Mouse (Mus musculus) intestine, embryonic 16.5 days (tissue): ENCODE data around the gene Pigw. TPM values are rescaled to one million over a fixed set of nuclear protein-coding genes. Genes with fewer than 3 reads are reported as not detected.

Experiments used
- ATAC-seq: fragments of 200-750 bp; cut with Nextera tagmentation; 2 replicates; pipeline ENCODE4 v1.8.0; 2017; ENCODE audit warnings: moderate TSS enrichment, moderate library complexity
- H3K27ac ChIP-seq: fragments of 300-500 bp; sonication (generic); 2 replicates; pipeline ENCODE4 v1.5.1; 2014; ENCODE audit warnings: mild to moderate bottlenecking, low read length
- H3K27me3 ChIP-seq: fragments of 300-500 bp; sonication (generic); replicated peaks from 2 replicates; pipeline ENCODE4 v1.6.1; 2014; ENCODE audit warnings: low read length, control low read depth, mixed read lengths; ENCODE audit not compliant: control insufficient read depth, insufficient read depth
- H3K36me3 ChIP-seq: fragments of 300-500 bp; sonication (generic); 2 replicates; pipeline ENCODE4 v1.6.1; 2014; ENCODE audit warnings: low read length, control low read depth; ENCODE audit not compliant: control insufficient read depth, insufficient read depth
- H3K4me1 ChIP-seq: fragments of 300-500 bp; sonication (generic); 2 replicates; pipeline ENCODE4 v1.6.1; 2014; ENCODE audit warnings: low read length, control low read depth, mixed read lengths; ENCODE audit not compliant: control insufficient read depth, insufficient read depth
- H3K4me2 ChIP-seq: fragments of 300-500 bp; sonication (generic); 2 replicates; pipeline ENCODE4 v1.6.1; 2014; ENCODE audit warnings: low read depth, low read length, control low read depth
- H3K4me3 ChIP-seq: fragments of 300-500 bp; sonication (generic); 2 replicates; pipeline ENCODE4 v1.5.1; 2014; ENCODE audit warnings: mild to moderate bottlenecking, low read length
- H3K9ac ChIP-seq: fragments of 300-500 bp; sonication (generic); 2 replicates; pipeline ENCODE4 v1.6.1; 2014; ENCODE audit warnings: low read depth, low read length
- H3K9me3 ChIP-seq: fragments of 300-500 bp; sonication (generic); 2 replicates; pipeline ENCODE4 v1.6.1; 2016; ENCODE audit warnings: low read length, control low read depth; ENCODE audit not compliant: control insufficient read depth
- WGBS: fragments of 180-500 bp; shearing (Covaris S2); extraction: QIAGEN DNeasy Blood & Tissue Kit; methylation state at CpG from one replicate; pipeline ENCODE4 v1.1.7; 2014; 5-methylcytosine and 5-hydroxymethylcytosine counted together
- polyA plus RNA-seq: library from polyadenylated mRNA; unstranded; fragments of >200 nt; fragmentation: Nextera tagmentation; extraction: Ambion mirVana; gene quantifications from 2 replicates; pipeline ENCODE4 v1.2.1, GENCODE M21; 2015

The Pigw gene
- polyA plus RNA-seq, 1 experiment from 2014 or later: 2.7 TPM

DNA sequence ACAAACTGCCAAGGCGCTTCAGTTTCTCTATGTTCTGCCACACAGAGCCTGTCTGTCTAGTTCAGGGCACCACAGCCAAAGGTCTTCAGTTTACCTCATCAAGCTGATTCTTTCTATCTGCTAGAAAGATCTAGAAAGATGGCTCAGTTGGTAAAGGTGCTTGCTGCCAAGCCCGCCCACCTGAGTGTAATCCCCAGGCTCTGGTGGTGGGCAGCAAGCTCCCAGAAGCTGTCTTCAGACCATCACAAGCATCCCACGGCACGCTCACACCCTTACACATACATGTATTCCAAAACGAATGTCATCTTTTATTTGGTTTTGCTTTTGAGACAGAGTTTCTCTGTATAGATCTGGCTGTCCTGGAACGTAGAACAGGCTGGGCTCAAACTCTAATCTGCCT, 28.4 kb upstream of the Pigw start:
- no peak for ATAC-seq
- Histone ChIP-seq H3K9ac (no peak overlapping the region), H3K4me3 (no peak overlapping the region), H3K4me1 (no peaks in the 10 kb centered on the region), H3K27me3 (no peaks in the 10 kb centered on the region), H3K9me3 (no peaks in the 10 kb centered on the region), H3K4me2 (no peak overlapping the region), H3K27ac (no peak overlapping the region), H3K36me3 (peaks cover 10% of the 10 kb centered on the region; the same call in 1 of the 2 replicates)
- 90% methylated on average over 6 of the region's 6 CpGs for WGBS

DNA sequence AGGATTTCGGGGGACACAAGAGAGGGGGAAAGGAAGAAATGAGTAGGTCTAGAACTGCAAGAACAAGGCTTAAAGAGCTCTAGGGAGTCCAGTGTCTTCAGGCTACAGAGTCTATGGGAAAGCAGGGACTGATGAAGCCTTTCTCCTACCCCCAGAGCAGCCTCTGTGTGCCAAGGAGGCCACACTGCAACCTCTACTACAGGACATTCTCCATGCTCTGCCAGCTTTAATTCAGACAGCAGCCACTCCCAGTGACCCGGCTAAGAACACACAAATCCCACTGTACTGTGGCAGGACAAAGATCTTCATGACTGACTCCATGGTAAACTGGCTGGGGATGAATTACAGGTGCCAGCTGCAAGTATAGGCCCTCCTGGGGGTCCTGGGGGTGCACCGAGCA, 27.0 kb upstream of the Pigw start:
- Histone ChIP-seq H3K4me2 (no peak overlapping the region), H3K9ac (no peak overlapping the region), H3K36me3 (peaks cover 13% of the 10 kb centered on the region; the same call in 1 of the 2 replicates), H3K4me3 (no peak overlapping the region), H3K4me1 (no peaks in the 10 kb centered on the region), H3K27ac (no peak overlapping the region), H3K27me3 (no peaks in the 10 kb centered on the region), H3K9me3 (no peaks in the 10 kb centered on the region)
- WGBS: 68% methylated on average over 3 of the region's 3 CpGs
- no peak for ATAC-seq

DNA sequence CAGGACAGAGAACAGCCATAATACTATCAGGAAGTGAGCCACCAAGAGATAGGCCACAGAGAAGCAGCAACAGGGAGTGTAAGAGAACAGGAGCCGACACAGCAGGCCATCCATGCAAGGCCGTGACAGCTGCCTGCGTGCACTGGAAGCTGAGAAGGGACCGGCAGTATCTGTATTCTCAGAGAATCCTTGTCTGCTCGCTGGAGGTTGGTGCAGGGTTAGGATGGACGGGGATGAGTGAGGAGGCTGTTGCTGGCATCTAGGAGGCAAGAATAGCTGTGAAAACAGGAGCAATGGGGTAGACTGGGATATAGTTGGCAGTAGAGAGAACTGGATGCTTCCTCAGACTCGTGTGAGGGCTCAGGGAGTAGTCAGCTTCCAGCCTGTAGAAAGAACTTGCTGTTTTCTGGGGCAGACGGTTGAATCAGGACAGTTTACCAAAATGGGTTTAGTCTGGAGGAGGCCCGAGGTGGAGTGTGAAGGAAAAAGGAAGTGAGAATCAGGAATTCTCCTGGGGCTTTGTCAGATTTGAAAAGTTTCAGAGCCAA, 24.6 kb upstream of the Pigw start:
- H3K9me3 ChIP-seq: no peaks in the 10 kb centered on the region
- peaks cover 21% of the 10 kb centered on the region for H3K36me3 ChIP-seq
- no peaks in the 10 kb centered on the region for H3K27me3 ChIP-seq
- no peak overlapping the region for H3K9ac ChIP-seq
- WGBS: 80% methylated on average over 9 of the region's 9 CpGs
- no peak overlapping the region for H3K4me3 ChIP-seq
- no peak for ATAC-seq
- H3K27ac ChIP-seq: no peak overlapping the region
- no peaks in the 10 kb centered on the region for H3K4me1 ChIP-seq
- no peak overlapping the region for H3K4me2 ChIP-seq

DNA sequence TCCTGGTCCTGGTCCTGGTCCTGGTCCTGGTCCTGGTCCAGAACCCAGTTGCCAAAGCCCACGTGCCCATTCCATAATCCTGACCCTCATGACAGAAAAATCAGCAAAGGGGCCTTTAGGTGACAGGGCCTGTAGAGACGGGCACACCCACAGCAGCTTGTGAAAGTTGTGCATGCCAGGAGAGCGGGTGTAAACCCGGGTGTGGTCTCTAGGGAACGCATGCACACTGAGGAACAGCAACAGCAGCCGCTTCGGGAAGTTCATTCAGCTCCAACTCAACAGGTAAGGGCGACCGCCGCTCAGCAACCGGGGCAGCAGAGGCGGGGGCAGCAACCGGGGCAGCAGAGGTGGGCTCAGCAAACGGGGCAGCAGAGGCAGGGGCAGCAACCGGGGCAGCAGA, 13.0 kb upstream of the Pigw start:
- Histone ChIP-seq H3K9me3 (no peaks in the 10 kb centered on the region), H3K4me2 (no peak overlapping the region), H3K27me3 (no peaks in the 10 kb centered on the region), H3K4me1 (no peaks in the 10 kb centered on the region), H3K36me3 (peaks cover 8% of the 10 kb centered on the region; the same call in 1 of the 2 replicates), H3K4me3 (no peak overlapping the region), H3K9ac (no peak overlapping the region), H3K27ac (no peak overlapping the region)
- no peak for ATAC-seq
- WGBS: 81% methylated on average over 15 of the region's 15 CpGs

DNA sequence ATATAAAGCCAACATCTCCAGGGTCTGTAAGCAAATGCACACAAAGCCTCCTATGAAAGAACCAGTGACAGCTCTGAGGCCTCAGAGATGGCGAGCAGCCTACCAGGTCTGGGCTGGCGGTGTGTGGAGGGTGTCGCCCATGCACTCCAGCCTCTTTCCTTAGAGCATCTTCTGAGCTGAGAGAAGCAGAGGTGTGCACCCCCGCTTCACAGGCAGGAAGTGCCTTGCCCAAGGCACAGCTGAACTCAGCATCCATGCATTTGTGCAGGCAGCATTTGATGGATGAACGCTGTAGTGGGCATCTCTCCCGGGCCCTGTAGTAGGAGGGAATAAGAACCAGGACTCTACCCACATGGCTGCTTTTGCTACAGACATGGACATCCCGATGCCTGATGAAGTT, 11.6 kb upstream of the Pigw start:
- no peak overlapping the region for H3K4me2 ChIP-seq
- H3K9ac ChIP-seq: no peak overlapping the region
- ATAC-seq: no peak
- peaks cover 4% of the 10 kb centered on the region; the same call in 1 of the 2 replicates for H3K36me3 ChIP-seq
- H3K4me3 ChIP-seq: no peak overlapping the region
- H3K27me3 ChIP-seq: no peaks in the 10 kb centered on the region
- no peak overlapping the region for H3K27ac ChIP-seq
- 91% methylated on average over 7 of the region's 7 CpGs for WGBS
- no peaks in the 10 kb centered on the region for H3K4me1 ChIP-seq
- no peaks in the 10 kb centered on the region for H3K9me3 ChIP-seq

DNA sequence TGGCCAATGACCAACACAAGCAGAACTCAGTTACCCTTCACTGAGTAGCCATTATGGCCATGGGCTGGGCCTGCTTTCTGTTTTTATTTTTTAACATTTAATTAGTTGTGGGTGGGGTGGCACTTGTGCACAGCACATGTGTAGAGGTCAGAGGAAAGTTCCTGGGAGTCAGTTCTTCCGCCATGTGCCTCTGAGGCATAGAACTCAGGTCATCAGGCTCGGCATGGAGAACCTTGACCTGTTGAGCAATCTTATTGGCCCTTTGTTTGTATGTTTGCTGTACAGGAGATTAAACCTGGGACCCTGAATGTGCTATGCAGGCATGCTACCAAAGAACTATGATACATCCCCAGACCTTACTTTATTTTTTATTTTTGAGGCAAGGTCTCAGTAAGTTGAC, 9.4 kb upstream of the Pigw start:
- Histone ChIP-seq H3K27me3 (no peaks in the 10 kb centered on the region), H3K9ac (no peak overlapping the region), H3K4me3 (no peak overlapping the region), H3K27ac (no peak overlapping the region), H3K4me1 (peaks cover 7% of the 10 kb centered on the region; the same call in 1 of the 2 replicates), H3K9me3 (no peaks in the 10 kb centered on the region), H3K36me3 (peaks cover 1% of the 10 kb centered on the region; the same call in 1 of the 2 replicates), H3K4me2 (no peak overlapping the region)
- no peak for ATAC-seq
- 90% methylated on average over 2 of the region's 2 CpGs for WGBS

DNA sequence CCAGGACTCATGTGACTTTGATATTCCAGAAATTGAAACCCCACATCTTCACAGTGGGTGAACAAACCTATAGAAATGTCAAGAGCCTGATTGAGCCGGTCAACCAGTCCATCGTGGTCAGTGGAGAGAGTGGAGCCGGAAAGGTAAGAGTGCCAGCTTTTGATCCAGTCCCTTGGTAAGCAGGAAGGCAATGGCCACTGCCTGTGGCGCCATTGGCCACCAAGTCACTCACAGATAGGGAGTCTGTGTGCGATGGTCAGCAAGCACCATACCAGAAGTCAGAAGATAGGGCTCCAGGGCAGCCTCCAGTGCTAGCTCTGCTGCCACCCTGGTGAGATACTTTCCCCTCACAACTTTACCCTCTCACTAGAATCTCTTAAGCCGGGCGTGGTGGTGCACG, 7.9 kb upstream of the Pigw start:
- Histone ChIP-seq H3K9me3 (no peaks in the 10 kb centered on the region), H3K4me1 (peaks cover 7% of the 10 kb centered on the region; the same call in 1 of the 2 replicates), H3K27ac (no peak overlapping the region), H3K27me3 (no peaks in the 10 kb centered on the region), H3K36me3 (no peaks in the 10 kb centered on the region), H3K9ac (no peak overlapping the region), H3K4me2 (no peak overlapping the region), H3K4me3 (no peak overlapping the region)
- no peak for ATAC-seq
- 97% methylated on average over 8 of the region's 8 CpGs for WGBS

DNA sequence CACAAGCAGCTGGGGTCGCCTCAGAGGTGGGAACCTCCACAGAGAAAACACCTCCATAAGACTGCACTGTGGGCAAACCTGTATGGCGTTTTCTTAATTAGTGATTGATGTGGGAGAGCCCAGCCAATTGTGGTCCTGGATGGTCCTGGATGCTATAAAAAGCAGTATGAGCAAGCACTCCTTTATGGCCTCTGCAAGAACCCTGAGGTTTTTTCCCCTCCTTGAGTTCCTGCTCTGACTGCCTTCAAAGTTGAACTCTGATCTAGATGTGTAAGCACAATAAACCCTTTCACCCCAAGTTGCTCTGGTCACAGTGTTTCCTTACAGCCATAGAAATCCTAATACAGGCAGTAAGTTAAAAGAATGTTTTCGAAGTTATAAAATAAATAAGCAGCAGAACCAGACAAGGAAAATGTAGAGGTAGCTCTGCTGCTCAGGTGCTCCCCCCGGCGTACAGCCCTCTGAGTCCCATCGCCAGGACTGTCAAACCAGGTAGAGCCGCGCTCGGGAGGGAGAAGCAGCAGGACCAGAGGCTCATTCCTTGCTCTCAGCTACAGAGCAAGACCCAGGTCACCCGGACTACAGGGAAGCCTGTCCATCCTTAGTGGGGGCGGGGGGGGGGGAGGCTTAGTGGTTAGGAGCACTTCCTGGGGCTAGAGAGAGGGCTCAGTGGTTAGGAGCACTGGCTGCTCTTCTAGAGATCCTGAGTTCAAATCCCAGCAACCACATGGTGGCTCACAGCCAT, 6.9 kb upstream of the Pigw start:
- peak overlapping the region; percentile 85 for H3K27ac ChIP-seq
- peak; percentile 92 for ATAC-seq
- no peaks in the 10 kb centered on the region for H3K36me3 ChIP-seq
- 74% methylated on average over 11 of the region's 11 CpGs for WGBS
- H3K4me2 ChIP-seq: no peak overlapping the region
- H3K4me3 ChIP-seq: no peak overlapping the region
- H3K9me3 ChIP-seq: no peaks in the 10 kb centered on the region
- no peaks in the 10 kb centered on the region for H3K27me3 ChIP-seq
- no peak overlapping the region for H3K9ac ChIP-seq
- H3K4me1 ChIP-seq: peaks cover 7% of the 10 kb centered on the region; the same call in 1 of the 2 replicates

DNA sequence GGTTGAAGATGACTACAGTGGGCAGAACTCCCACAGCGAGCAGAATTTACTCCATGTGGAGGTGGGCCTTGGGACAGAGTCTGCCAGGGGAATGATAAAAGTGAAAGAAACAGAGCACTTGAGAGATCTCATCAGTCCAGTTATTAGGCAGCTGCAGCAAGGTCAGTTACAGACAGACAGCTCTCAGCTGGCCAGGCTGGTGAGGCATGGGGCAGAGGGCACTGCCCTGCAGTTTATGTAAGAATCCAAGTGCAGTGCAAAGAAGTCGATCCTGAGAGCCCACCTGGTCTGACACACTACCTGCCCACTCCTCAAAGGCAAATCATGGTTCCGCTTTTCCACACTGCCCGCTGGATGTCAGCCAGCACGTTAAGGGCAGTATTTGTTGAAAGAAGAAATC, 6.2 kb upstream of the Pigw start:
- Histone ChIP-seq H3K9ac (no peak overlapping the region), H3K9me3 (no peaks in the 10 kb centered on the region), H3K27me3 (no peaks in the 10 kb centered on the region), H3K36me3 (no peaks in the 10 kb centered on the region), H3K27ac (peak overlapping the region; percentile 85), H3K4me3 (no peak overlapping the region), H3K4me1 (peaks cover 10% of the 10 kb centered on the region), H3K4me2 (no peak overlapping the region)
- no peak for ATAC-seq
- WGBS: 80% methylated on average over 5 of the region's 5 CpGs
